Mouse (Mus musculus): ENCODE data around the gene Opa1.

GRCm38 (mm10) chr16:29656187-29656825 lies 77.2 kb downstream of the Opa1 start:
- TF ChIP-seq CTCF (IDR thresholded peaks at IDR 0.05; ENCODE audit: borderline replicate concordance, control insufficient read depth, extremely low read depth, insufficient read depth, low read length, poor library complexity), result no peak
- no peak for TF ChIP-seq POLR2A (IDR thresholded peaks at IDR 0.05; ENCODE audit: control insufficient read depth, extremely low read depth, insufficient read depth, low read length, poor library complexity)
